ENCODE assay signal across 11 mouse cellular contexts in the genomic region with DNA sequence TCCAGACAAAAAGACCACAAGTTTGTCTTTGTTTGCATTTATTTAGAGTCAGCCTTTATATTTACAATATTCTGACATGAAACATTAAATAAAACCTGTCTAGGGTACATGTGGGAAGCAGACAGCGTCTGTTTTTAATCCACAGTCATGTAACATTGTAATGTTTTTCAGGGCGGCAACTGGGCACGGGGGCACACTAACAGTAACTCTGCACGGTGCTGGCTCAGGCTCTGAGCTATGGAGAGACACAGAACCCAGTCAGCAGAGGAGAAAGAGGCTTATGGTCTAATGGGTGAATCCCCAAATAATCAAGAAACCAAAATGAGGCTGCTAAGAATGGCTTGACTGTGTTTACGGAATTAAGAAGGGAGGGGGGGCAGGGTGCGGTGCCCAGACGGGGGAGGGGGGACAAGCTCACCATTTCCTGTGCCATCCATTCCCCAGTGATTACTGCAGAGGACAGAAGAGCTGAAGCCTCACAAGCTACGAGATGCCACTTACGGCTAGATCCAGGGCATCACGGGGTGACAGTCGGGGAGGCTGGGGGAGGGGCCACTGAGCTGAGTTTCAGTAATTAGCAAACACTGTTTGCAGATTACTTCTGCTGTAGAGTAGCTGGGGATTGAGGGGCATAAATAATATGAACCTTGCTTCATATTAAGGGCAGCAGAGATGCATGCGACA.
DNase-seq lines count a peak whose midpoint lies in the region; ATAC-seq lines count a peak whose summit lies in the region.
"Had no signal": no experiment of that assay in that cellular context is flagged by ENCODE, and none has a peak within 500 bp of the region (broad histone marks: within the 10 kb centered on the region; RNA-seq: fewer than 3 reads in every experiment).

No protein-coding gene starts in this region.

- H3K9me3 ChIP-seq in midbrain, embryonic 14.5 days (ENCODE audit: control insufficient read depth, low read length), result no peaks in the 10 kb centered on the region
- H3K9me3 ChIP-seq in midbrain, embryonic 10.5 days (replicated peaks), result no peaks in the 10 kb centered on the region
- H3K9me3 ChIP-seq in hindbrain, embryonic 14.5 days (ENCODE audit: control insufficient read depth, low read length), result no peaks in the 10 kb centered on the region
- H3K9me3 ChIP-seq: stomach, embryonic 15.5 days had no signal

- no peak overlapping the region for H3K4me3 ChIP-seq in midbrain, embryonic 14.5 days (replicated peaks; ENCODE audit: low read depth, low read length)
- H3K4me3 ChIP-seq in midbrain, embryonic 10.5 days, result no peak overlapping the region
- no peak overlapping the region for H3K4me3 ChIP-seq in hindbrain, embryonic 14.5 days (replicated peaks; ENCODE audit: low read length)
- H3K4me3 ChIP-seq: erythroblast, embryonic 14.5 days; stomach, embryonic 15.5 days had no signal

- no peaks in the 10 kb centered on the region for H3K4me1 ChIP-seq in midbrain, embryonic 14.5 days (ENCODE audit: control insufficient read depth, insufficient read depth, low read length)
- peaks cover 8% of the 10 kb centered on the region; the same call in 1 of the 2 replicates for H3K4me1 ChIP-seq in midbrain, embryonic 10.5 days
- no peaks in the 10 kb centered on the region; the same call in 1 of the 2 replicates for H3K4me1 ChIP-seq in hindbrain, embryonic 14.5 days (replicated peaks; ENCODE audit: control insufficient read depth, insufficient read depth, low read length)

- DNase-seq in adrenal gland, postnatal 14 days, result peak; percentile 41
- no peak for DNase-seq in adrenal gland, adult 2 months
- no peak for DNase-seq in midbrain, embryonic 14.5 days
- no peak for DNase-seq in midbrain, embryonic 10.5 days (ENCODE audit: low spot score)
- no peak for DNase-seq in hindbrain, embryonic 14.5 days (ENCODE audit: low spot score)
- DNase-seq in retina, postnatal 1 day, result peak; percentile 85
- no peak for DNase-seq in right cerebral cortex, postnatal 25 days
- no peak for DNase-seq in cerebellum, adult 8-10 months
- DNase-seq: cerebellum, adult 11 months had no signal

- no peaks in the 10 kb centered on the region for H3K27me3 ChIP-seq in midbrain, embryonic 14.5 days (ENCODE audit: control insufficient read depth, insufficient read depth, low read length)
- no peaks in the 10 kb centered on the region for H3K27me3 ChIP-seq in midbrain, embryonic 10.5 days (ENCODE audit: low read depth, poor library complexity, severe bottlenecking)
- no peaks in the 10 kb centered on the region for H3K27me3 ChIP-seq in hindbrain, embryonic 14.5 days (ENCODE audit: control insufficient read depth, insufficient read depth, low read length)
- H3K27me3 ChIP-seq: stomach, embryonic 15.5 days had no signal

- WGBS in midbrain, embryonic 14.5 days, result 70% methylated on average over 12 of the region's 12 CpGs
- 82% methylated on average over 12 of the region's 12 CpGs for WGBS in midbrain, embryonic 10.5 days
- WGBS in hindbrain, embryonic 14.5 days, result 70% methylated on average over 12 of the region's 12 CpGs

- no peak overlapping the region for H3K9ac ChIP-seq in midbrain, embryonic 14.5 days (replicated peaks; ENCODE audit: low read length)
- no peak overlapping the region for H3K9ac ChIP-seq in hindbrain, embryonic 14.5 days
- H3K9ac ChIP-seq: stomach, embryonic 15.5 days had no signal

- no peak overlapping the region for H3K4me2 ChIP-seq in midbrain, embryonic 14.5 days (ENCODE audit: low read length)
- no peak overlapping the region for H3K4me2 ChIP-seq in hindbrain, embryonic 14.5 days (replicated peaks)
- H3K4me2 ChIP-seq: stomach, embryonic 15.5 days had no signal

- no peak for ATAC-seq in midbrain, embryonic 14.5 days (ENCODE audit: low FRiP score, low TSS enrichment)
- ATAC-seq in hindbrain, embryonic 14.5 days (ENCODE audit: low FRiP score), result no peak

- H3K27ac ChIP-seq in midbrain, embryonic 14.5 days (replicated peaks; ENCODE audit: low read depth, low read length), result peak overlapping the region; percentile 26; the same call in 1 of the 2 replicates
- no peak overlapping the region for H3K27ac ChIP-seq in midbrain, embryonic 10.5 days (replicated peaks)
- H3K27ac ChIP-seq in hindbrain, embryonic 14.5 days, result peak overlapping the region; percentile 39; the same call in 1 of the 2 replicates
- H3K27ac ChIP-seq: stomach, embryonic 15.5 days had no signal

- peaks cover 79% of the 10 kb centered on the region for H3K36me3 ChIP-seq in midbrain, embryonic 14.5 days (ENCODE audit: control insufficient read depth, insufficient read depth, low read length)
- H3K36me3 ChIP-seq in midbrain, embryonic 10.5 days, result peaks cover 76% of the 10 kb centered on the region
- H3K36me3 ChIP-seq in hindbrain, embryonic 14.5 days (replicated peaks; ENCODE audit: control insufficient read depth, insufficient read depth), result peaks cover 75% of the 10 kb centered on the region

Comparison
In these comparisons a context has a peak if more than half of its experiments do, and no peak if none do; other contexts are left out.
1. DNase-seq: peak in adrenal gland, postnatal 14 days (single experiment) and retina, postnatal 1 day (single experiment); none in adrenal gland, adult 2 months (single experiment), midbrain, embryonic 14.5 days (single experiment), midbrain, embryonic 10.5 days (single experiment), hindbrain, embryonic 14.5 days (single experiment), right cerebral cortex, postnatal 25 days (single experiment) and cerebellum, adult 8-10 months (single experiment).